In the genomic region with DNA sequence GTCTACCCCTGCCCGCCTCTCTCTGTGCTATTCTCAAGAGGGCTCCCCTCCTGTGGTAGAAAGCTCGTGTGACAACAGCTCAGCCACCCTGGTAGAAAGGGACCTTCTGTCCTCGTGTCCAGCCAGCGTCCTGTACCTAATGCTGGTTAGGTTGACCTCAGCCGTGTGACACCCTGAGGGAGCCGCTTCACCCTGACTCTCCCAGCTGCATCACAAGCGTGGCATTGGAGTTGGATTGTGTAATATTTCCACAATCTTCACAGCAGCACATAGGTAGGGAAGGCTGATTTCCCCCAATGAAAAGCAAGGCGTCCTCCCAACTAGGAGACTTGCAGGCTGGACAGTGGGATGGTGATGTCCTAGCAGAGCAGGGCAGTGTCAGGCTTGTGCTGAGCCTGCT, we compare ENCODE assay signal across 21 mouse cellular contexts. TPM values are rescaled to one million over a fixed set of nuclear protein-coding genes. Genes with fewer than 3 reads are reported as not detected.
DNase-seq lines count a peak whose midpoint lies in the region; ATAC-seq lines count a peak whose summit lies in the region.
"Had no signal": no experiment of that assay in that cellular context is flagged by ENCODE, and none has a peak within 500 bp of the region (broad histone marks: within the 10 kb centered on the region; RNA-seq: fewer than 3 reads in every experiment).

No protein-coding gene starts in this region.

- 80% methylated on average over 8 of the region's 8 CpGs for WGBS in liver, embryonic 13.5 days (ENCODE audit: insufficient replicate concordance)
- WGBS in stomach, embryonic 16.5 days: 72% methylated on average over 8 of the region's 8 CpGs

- H3K9ac ChIP-seq in liver, embryonic 13.5 days: peak overlapping the region; percentile 54; the same call in 1 of the 2 replicates
- H3K9ac ChIP-seq in stomach, embryonic 16.5 days (ENCODE audit: low read length): 0 out of 2 replicates have a peak overlapping the region, but pooled peaks have one; percentile 2
- H3K9ac ChIP-seq: heart, embryonic 13.5 days; limb, embryonic 15.5 days had no signal

- peaks cover 89% of the 10 kb centered on the region for H3K4me1 ChIP-seq in erythroblast, embryonic 14.5 days (ENCODE audit: control insufficient read depth)
- peaks cover 33% of the 10 kb centered on the region for H3K4me1 ChIP-seq in megakaryocyte, embryonic 14.5 days
- H3K4me1 ChIP-seq in liver, embryonic 13.5 days (replicated peaks): peaks cover 87% of the 10 kb centered on the region
- H3K4me1 ChIP-seq in stomach, embryonic 16.5 days (ENCODE audit: control insufficient read depth, insufficient read depth, low read length): peaks cover 18% of the 10 kb centered on the region

- peaks cover 100% of the 10 kb centered on the region for H3K36me3 ChIP-seq in erythroblast, embryonic 14.5 days (ENCODE audit: control insufficient read depth)
- H3K36me3 ChIP-seq in megakaryocyte, embryonic 14.5 days (replicated peaks; ENCODE audit: low read length): peaks cover 78% of the 10 kb centered on the region
- H3K36me3 ChIP-seq in liver, embryonic 13.5 days: peaks cover 99% of the 10 kb centered on the region
- no peaks in the 10 kb centered on the region for H3K36me3 ChIP-seq in stomach, embryonic 16.5 days (ENCODE audit: control insufficient read depth, insufficient read depth, low read length)

- DNase-seq in liver, embryonic 13.5 days: no peak
- no peak for DNase-seq in T-cell, adult 2 months (ENCODE audit: low spot score)
- no peak for DNase-seq in left cerebral cortex, adult 8-10 months (ENCODE audit: low spot score in 2 of 2)
- DNase-seq: adrenal gland, postnatal 25 days; cerebellum, postnatal 10 days; embryo, embryonic 11 days; gastrocnemius, postnatal 25 days; heart, postnatal 4 days; thymus, adult 2 months had no signal

- H3K4me2 ChIP-seq in liver, embryonic 13.5 days: peak overlapping the region; percentile 13; the same call in 1 of the 2 replicates
- peak overlapping the region; percentile 26; the same call in 1 of the 2 replicates for H3K4me2 ChIP-seq in stomach, embryonic 16.5 days (ENCODE audit: low read depth, low read length)
- H3K4me2 ChIP-seq: heart, embryonic 13.5 days; limb, embryonic 15.5 days had no signal

- no peak for ATAC-seq in erythroblast, adult 5-6 weeks (replicated peaks; ENCODE audit: low FRiP score, poor library complexity, severe bottlenecking)
- ATAC-seq in megakaryocyte, adult 5-6 weeks (ENCODE audit: poor library complexity, severe bottlenecking): no peak
- no peak for ATAC-seq in liver, embryonic 13.5 days (ENCODE audit: low read depth)
- ATAC-seq in stomach, embryonic 16.5 days (ENCODE audit: insufficient read depth, low FRiP score): no peak
- ATAC-seq: activated CD4-positive, CD25-positive, alpha-beta regulatory T cell, adult 4 months; forebrain, embryonic 16.5 days; hindbrain, postnatal 0 days; midbrain, embryonic 16.5 days had no signal

- H3K9me3 ChIP-seq in erythroblast, embryonic 14.5 days (ENCODE audit: control insufficient read depth, low read length): no peaks in the 10 kb centered on the region
- H3K9me3 ChIP-seq in megakaryocyte, embryonic 14.5 days: no peaks in the 10 kb centered on the region
- H3K9me3 ChIP-seq in liver, embryonic 13.5 days (replicated peaks): no peaks in the 10 kb centered on the region
- no peaks in the 10 kb centered on the region for H3K9me3 ChIP-seq in stomach, embryonic 16.5 days (replicated peaks; ENCODE audit: control insufficient read depth, low read length)
- H3K9me3 ChIP-seq: heart, embryonic 13.5 days; limb, embryonic 15.5 days had no signal

- peak overlapping the region; percentile 34 for H3K4me3 ChIP-seq in erythroblast, embryonic 14.5 days (replicated peaks)
- peak overlapping the region; percentile 33 for H3K4me3 ChIP-seq in megakaryocyte, embryonic 14.5 days (replicated peaks)
- peak overlapping the region; percentile 1; the same call in 1 of the 2 replicates for H3K4me3 ChIP-seq in liver, embryonic 13.5 days (replicated peaks)
- H3K4me3 ChIP-seq in stomach, embryonic 16.5 days (replicated peaks; ENCODE audit: low read length): no peak overlapping the region
- H3K4me3 ChIP-seq: heart, embryonic 13.5 days; limb, embryonic 15.5 days had no signal

- no peaks in the 10 kb centered on the region; the same call in 1 of the 2 replicates for H3K27me3 ChIP-seq in erythroblast, embryonic 14.5 days (ENCODE audit: control insufficient read depth)
- no peaks in the 10 kb centered on the region for H3K27me3 ChIP-seq in megakaryocyte, embryonic 14.5 days (replicated peaks)
- no peaks in the 10 kb centered on the region for H3K27me3 ChIP-seq in liver, embryonic 13.5 days
- no peaks in the 10 kb centered on the region for H3K27me3 ChIP-seq in stomach, embryonic 16.5 days (ENCODE audit: control insufficient read depth, insufficient read depth, low read length)
- H3K27me3 ChIP-seq: CH12.LX; heart, embryonic 13.5 days; limb, embryonic 15.5 days had no signal

- peak overlapping the region; percentile 97 for H3K27ac ChIP-seq in liver, embryonic 13.5 days
- no peak overlapping the region for H3K27ac ChIP-seq in stomach, embryonic 16.5 days (ENCODE audit: low read length)
- H3K27ac ChIP-seq: hindbrain, postnatal 0 days had no signal

RNA-seq across cellular contexts. Expression of a gene that starts 14.1 kb away (rescaled TPM):
- polyA plus RNA-seq in erythroblast, embryonic 14.5 days (2012): 108 and 119 TPM in 2 replicates
- 226 and 246 TPM in 2 replicates for total RNA-seq in erythroblast, adult 5-6 weeks (2015; ENCODE audit: low replicate concordance)
- total RNA-seq in erythroblast, adult 5-6 weeks (2017; ENCODE audit: low replicate concordance): 344 and 364 TPM in 2 replicates
- polyA plus RNA-seq in megakaryocyte, embryonic 14.5 days (2012; ENCODE audit: insufficient read depth, low replicate concordance): 10.5 and 25.7 TPM in 2 replicates
- total RNA-seq in megakaryocyte, adult 5-6 weeks (2015): 78.1 and 107 TPM in 2 replicates
- 59.4 and 63.6 TPM in 2 replicates for total RNA-seq in megakaryocyte, adult 5-6 weeks (2017)
- polyA plus RNA-seq in liver, embryonic 13.5 days (2015; fragmentation: Nextera tagmentation; extraction: Ambion mirVana): 64.7 and 72.1 TPM in 2 replicates
- 7.7 and 9.3 TPM in 2 replicates for polyA plus RNA-seq in stomach, embryonic 16.5 days (2015; fragmentation: Nextera tagmentation; extraction: Ambion mirVana)
- total RNA-seq in left cerebral cortex, adult 8-10 months (2022): 1 to 10 TPM in 1 of 4 experiments, under 1 TPM in 3; 0.37 to 1.3 (median 0.48) TPM

RNA-seq across cellular contexts. Expression of a gene that starts 19.9 kb away (rescaled TPM):
- polyA plus RNA-seq in erythroblast, embryonic 14.5 days (2012): 0.01 TPM in 2 replicates
- total RNA-seq in erythroblast, adult 5-6 weeks (2015; ENCODE audit: low replicate concordance): 0.19 TPM in 1 of 2 replicates, not detected in the other
- 0.43 TPM in 1 of 2 replicates, not detected in the other for total RNA-seq in erythroblast, adult 5-6 weeks (2017; ENCODE audit: low replicate concordance)
- polyA plus RNA-seq in megakaryocyte, embryonic 14.5 days (2012; ENCODE audit: insufficient read depth, low replicate concordance): not detected in 2 replicates
- total RNA-seq in megakaryocyte, adult 5-6 weeks (2015): not detected in 2 replicates
- 0.04 TPM in 1 of 2 replicates, not detected in the other for total RNA-seq in megakaryocyte, adult 5-6 weeks (2017)
- polyA plus RNA-seq in liver, embryonic 13.5 days (2015; fragmentation: Nextera tagmentation; extraction: Ambion mirVana): 1.1 and 1.4 TPM in 2 replicates
- 7.0 and 7.1 TPM in 2 replicates for polyA plus RNA-seq in stomach, embryonic 16.5 days (2015; fragmentation: Nextera tagmentation; extraction: Ambion mirVana)
- 1 to 10 TPM; 2.5 to 4.5 (median 3.3) TPM for total RNA-seq in left cerebral cortex, adult 8-10 months (2022)

RNA-seq across cellular contexts. Expression of a gene that starts 43.0 kb away (rescaled TPM):
- 0.38 and 0.54 TPM in 2 replicates for polyA plus RNA-seq in erythroblast, embryonic 14.5 days (2012)
- not detected in 2 replicates for total RNA-seq in erythroblast, adult 5-6 weeks (2015; ENCODE audit: low replicate concordance)
- total RNA-seq in erythroblast, adult 5-6 weeks (2017; ENCODE audit: low replicate concordance): not detected in 2 replicates
- 13.8 TPM in 1 of 2 replicates, not detected in the other for polyA plus RNA-seq in megakaryocyte, embryonic 14.5 days (2012; ENCODE audit: insufficient read depth, low replicate concordance)
- 1.9 and 2.0 TPM in 2 replicates for total RNA-seq in megakaryocyte, adult 5-6 weeks (2015)
- total RNA-seq in megakaryocyte, adult 5-6 weeks (2017): 0.77 and 1.8 TPM in 2 replicates
- polyA plus RNA-seq in liver, embryonic 13.5 days (2015; fragmentation: Nextera tagmentation; extraction: Ambion mirVana): 48.1 and 51.3 TPM in 2 replicates
- polyA plus RNA-seq in stomach, embryonic 16.5 days (2015; fragmentation: Nextera tagmentation; extraction: Ambion mirVana): 271 and 285 TPM in 2 replicates
- total RNA-seq in left cerebral cortex, adult 8-10 months (2022): 10 to 100 TPM; 34.7 to 39.3 (median 38.4) TPM
